ENCODE assay signal across 8 mouse cellular contexts in genomic region chr9:108461181-108461631, GRCm38 (mm10). TPM values are rescaled to one million over a fixed set of nuclear protein-coding genes. Genes with fewer than 3 reads are reported as not detected.
DNase-seq lines count a peak whose midpoint lies in the region; ATAC-seq and TF ChIP-seq lines count a peak whose summit lies in the region.

Gene Klhdc8b, minus strand, starts transcription at chr9:108461581.

- DNase-seq in lung, postnatal 0 days (ENCODE audit: low spot score): no peak
- no peak for DNase-seq in lung, postnatal 14 days
- DNase-seq in brain, embryonic 14.5 days (ENCODE audit: low read depth): peak; percentile 12
- no peak for DNase-seq in left cerebral cortex, postnatal 25 days (ENCODE audit: low spot score in 2 of 2)
- no peak for DNase-seq in B cell, adult 2 months
- DNase-seq in cerebellum, adult 9-10 months: no peak

- TF ChIP-seq POLR2A in brain, embryonic 14.5 days (IDR thresholded peaks at IDR 0.05; ENCODE audit: borderline replicate concordance, extremely low read depth, insufficient read depth, insufficient read length, poor library complexity, severe bottlenecking): no peak

- H3K4me2 ChIP-seq in lung, postnatal 0 days (replicated peaks; ENCODE audit: low read depth, low read length): peak within 1 kb of the TSS; percentile 72
- H3K4me2 ChIP-seq in hindbrain, embryonic 13.5 days: peak within 1 kb of the TSS; percentile 80
- H3K4me2 ChIP-seq in neural tube, embryonic 13.5 days: peak within 1 kb of the TSS; percentile 93

- peak; percentile 9; the same call in 1 of the 2 replicates for ATAC-seq in lung, postnatal 0 days
- no peak for ATAC-seq in hindbrain, embryonic 13.5 days (ENCODE audit: low FRiP score)
- ATAC-seq in neural tube, embryonic 13.5 days (ENCODE audit: low read depth): peak; percentile 58

- WGBS in lung, postnatal 0 days: 12% methylated on average over 11 of the region's 11 CpGs
- 27% methylated on average over 11 of the region's 11 CpGs for WGBS in hindbrain, embryonic 13.5 days
- WGBS in neural tube, embryonic 13.5 days: 24% methylated on average over 11 of the region's 11 CpGs

- intact Hi-C loops in left cerebral cortex, postnatal 25 days (cut with DNase I): no loop called here

- peak within 1 kb of the TSS; percentile 95 for H3K4me3 ChIP-seq in lung, postnatal 0 days (ENCODE audit: low read depth, low read length)
- H3K4me3 ChIP-seq in hindbrain, embryonic 13.5 days: peak within 1 kb of the TSS; percentile 89
- H3K4me3 ChIP-seq in neural tube, embryonic 13.5 days: peak within 1 kb of the TSS; percentile 85

- H3K9ac ChIP-seq in lung, postnatal 0 days (replicated peaks; ENCODE audit: low read depth): peak within 1 kb of the TSS; percentile 84
- peak within 1 kb of the TSS; percentile 91 for H3K9ac ChIP-seq in hindbrain, embryonic 13.5 days
- peak within 1 kb of the TSS; percentile 91 for H3K9ac ChIP-seq in neural tube, embryonic 13.5 days

- TF ChIP-seq EP300 in lung, postnatal 0 days (IDR thresholded peaks at IDR 0.05): no peak

- no peaks in the 10 kb centered on the region for H3K9me3 ChIP-seq in lung, postnatal 0 days (ENCODE audit: low read length)
- no peaks in the 10 kb centered on the region for H3K9me3 ChIP-seq in hindbrain, embryonic 13.5 days
- no peaks in the 10 kb centered on the region for H3K9me3 ChIP-seq in neural tube, embryonic 13.5 days

- no peak for TF ChIP-seq CTCF in lung, postnatal 0 days (IDR thresholded peaks at IDR 0.05)
- no peak for TF ChIP-seq CTCF in brain, embryonic 14.5 days (IDR thresholded peaks at IDR 0.05; ENCODE audit: borderline replicate concordance, extremely low read depth, insufficient read depth, insufficient read length)

- H3K27me3 ChIP-seq in lung, postnatal 0 days (replicated peaks; ENCODE audit: insufficient read depth, low read length): no peaks in the 10 kb centered on the region
- peaks cover 7% of the 10 kb centered on the region for H3K27me3 ChIP-seq in hindbrain, embryonic 13.5 days
- H3K27me3 ChIP-seq in neural tube, embryonic 13.5 days: peaks cover 9% of the 10 kb centered on the region; the same call in 1 of the 2 replicates

- H3K4me1 ChIP-seq in lung, postnatal 0 days (ENCODE audit: insufficient read depth, low read depth, low read length): peaks cover 23% of the 10 kb centered on the region
- peaks cover 21% of the 10 kb centered on the region for H3K4me1 ChIP-seq in hindbrain, embryonic 13.5 days (replicated peaks)
- peaks cover 21% of the 10 kb centered on the region for H3K4me1 ChIP-seq in neural tube, embryonic 13.5 days (replicated peaks)

- H3K27ac ChIP-seq in lung, postnatal 0 days (ENCODE audit: low read length): peak within 1 kb of the TSS; percentile 98
- peak within 1 kb of the TSS; percentile 90 for H3K27ac ChIP-seq in hindbrain, embryonic 13.5 days
- H3K27ac ChIP-seq in neural tube, embryonic 13.5 days (replicated peaks): peak within 1 kb of the TSS; percentile 90

- peaks cover 20% of the 10 kb centered on the region for H3K36me3 ChIP-seq in lung, postnatal 0 days (ENCODE audit: insufficient read depth, low read length)
- H3K36me3 ChIP-seq in hindbrain, embryonic 13.5 days: peaks cover 35% of the 10 kb centered on the region
- peaks cover 37% of the 10 kb centered on the region for H3K36me3 ChIP-seq in neural tube, embryonic 13.5 days

RNA-seq across cellular contexts. Expression of gene Klhdc8b, which starts in this region (rescaled TPM):
- 60.5 and 77.6 TPM in 2 replicates for polyA plus RNA-seq in lung, postnatal 0 days (2015; fragmentation: Nextera tagmentation; extraction: Ambion mirVana)
- polyA plus RNA-seq in brain, embryonic 14.5 days (2012; rRNA removed): 84.2 and 100 TPM in 2 replicates
- 66.4 and 69.1 TPM in 2 replicates for polyA plus RNA-seq in hindbrain, embryonic 13.5 days (2015; fragmentation: Nextera tagmentation; extraction: Ambion mirVana)
- total RNA-seq in left cerebral cortex, postnatal 25 days (2021): 10 to 100 TPM; 30.3 to 36.7 TPM
- polyA plus RNA-seq in neural tube, embryonic 13.5 days (2015; fragmentation: Nextera tagmentation; extraction: Ambion mirVana): 68.4 and 86.4 TPM in 2 replicates
